Mouse (Mus musculus) cortical plate, adult 2 months (tissue): Measurements from ENCODE around the gene Caln1. TPM values are rescaled to one million over a fixed set of nuclear protein-coding genes. Genes with fewer than 3 reads are reported as not detected.

Source experiments
- H3K27ac ChIP-seq: fragments of 200-500 bp; 2 replicates; pipeline ENCODE4 v1.5.1; 2012; ENCODE audit warnings: low read length, control low read depth, inconsistent platforms; ENCODE audit not compliant: insufficient read depth
- H3K4me1 ChIP-seq: fragments of 200-500 bp; 2 replicates; pipeline ENCODE4 v1.6.1; 2011; ENCODE audit warnings: low read length; ENCODE audit not compliant: control insufficient read depth, insufficient read depth
- H3K4me3 ChIP-seq: fragments of 200-500 bp; 2 replicates; pipeline ENCODE4 v1.5.1; 2011; ENCODE audit warnings: mild to moderate bottlenecking, low read length, control low read depth; ENCODE audit not compliant: insufficient read depth
- CTCF ChIP-seq: fragments of 200-500 bp; IDR thresholded peaks from 2 replicates; pipeline ENCODE4 v1.5.1; 2011; ENCODE audit warnings: mild to moderate bottlenecking, control low read depth, low read length; ENCODE audit not compliant: insufficient read depth; ENCODE audit errors: extremely low read depth
- POLR2A ChIP-seq: fragments of 200-500 bp; IDR thresholded peaks from 2 replicates; pipeline ENCODE4 v1.6.1; 2011; ENCODE audit warnings: mild to moderate bottlenecking, low read length, control low read depth; ENCODE audit not compliant: insufficient read depth; ENCODE audit errors: extremely low read depth
- polyA plus RNA-seq: library from polyadenylated mRNA; depleted of rRNA; stranded (reverse); fragments of >200 nt; gene quantifications from 2 replicates; pipeline ENCODE4 v1.2.3, GENCODE M21; 2012

The Caln1 gene
- polyA plus RNA-seq, 1 experiment = 48.6 TPM

GRCm38 (mm10) chr5:130502541-130502940 is 133.3 kb downstream of the Caln1 start:
- Histone ChIP-seq H3K4me3 (no peak overlapping the region), H3K4me1 (peaks cover 11% of the 10 kb centered on the region), H3K27ac (no peak overlapping the region)
- TF ChIP-seq CTCF (no peak), POLR2A (no peak)

- H3K4me1 ChIP-seq = peaks cover 8% of the 10 kb centered on the region
- TF ChIP-seq CTCF = no peak
- no peak for TF ChIP-seq POLR2A
- H3K27ac ChIP-seq = no peak overlapping the region
- H3K4me3 ChIP-seq = no peak overlapping the region
These were observed 135.6 kb downstream of the Caln1 start for GRCm38 (mm10) chr5:130504891-130505290.

GRCm38 (mm10) chr5:130510516-130510915 is 141.3 kb downstream of the Caln1 start:
- Histone ChIP-seq H3K4me3 (no peak overlapping the region), H3K27ac (no peak overlapping the region), H3K4me1 (no peaks in the 10 kb centered on the region)
- TF ChIP-seq POLR2A (no peak), CTCF (no peak)

GRCm38 (mm10) chr5:130515395-130515794 is 146.1 kb downstream of the Caln1 start:
- no peak overlapping the region for H3K27ac ChIP-seq
- TF ChIP-seq POLR2A (no peak), CTCF (no peak)
- peaks cover 2% of the 10 kb centered on the region; the same call in 1 of the 2 replicates for H3K4me1 ChIP-seq
- H3K4me3 ChIP-seq = no peak overlapping the region

- TF ChIP-seq CTCF = 0 out of 2 replicates have a peak, but pooled peaks have one; percentile 14
- no peak for TF ChIP-seq POLR2A
These were observed 151.3 kb downstream of the Caln1 start for GRCm38 (mm10) chr5:130520527-130520926.

GRCm38 (mm10) chr5:130527416-130527815 is 158.2 kb downstream of the Caln1 start:
- TF ChIP-seq CTCF (no peak), POLR2A (no peak)
- no peak overlapping the region for H3K4me3 ChIP-seq
- no peak overlapping the region for H3K27ac ChIP-seq
- no peaks in the 10 kb centered on the region for H3K4me1 ChIP-seq

More at GRCm38 (mm10) chr5:130520527-130520926, 151.3 kb downstream of the Caln1 start:
- Histone ChIP-seq H3K4me1 (peaks cover 2% of the 10 kb centered on the region; the same call in 1 of the 2 replicates), H3K4me3 (no peak overlapping the region), H3K27ac (no peak overlapping the region)

- TF ChIP-seq POLR2A (no peak), CTCF (no peak)
- Histone ChIP-seq H3K4me1 (no peaks in the 10 kb centered on the region), H3K4me3 (no peak overlapping the region), H3K27ac (no peak overlapping the region)
These were observed 178.2 kb downstream of the Caln1 start for GRCm38 (mm10) chr5:130547496-130547895.

- TF ChIP-seq CTCF (no peak), POLR2A (no peak)
- no peaks in the 10 kb centered on the region for H3K4me1 ChIP-seq
- H3K27ac ChIP-seq = no peak overlapping the region
- H3K4me3 ChIP-seq = no peak overlapping the region
These were observed 184.7 kb downstream of the Caln1 start for GRCm38 (mm10) chr5:130553916-130554315.

GRCm38 (mm10) chr5:130563146-130563545 is 193.9 kb downstream of the Caln1 start:
- Histone ChIP-seq H3K27ac (no peak overlapping the region), H3K4me1 (no peaks in the 10 kb centered on the region), H3K4me3 (no peak overlapping the region)
- TF ChIP-seq CTCF (no peak), POLR2A (no peak)

GRCm38 (mm10) chr5:130566002-130566401 is 196.7 kb downstream of the Caln1 start:
- Histone ChIP-seq H3K4me3 (no peak overlapping the region), H3K27ac (no peak overlapping the region), H3K4me1 (no peaks in the 10 kb centered on the region)
- TF ChIP-seq POLR2A = no peak
- TF ChIP-seq CTCF = no peak
